Mouse (Mus musculus): ENCODE results near the gene Ccdc15.
"Not testable (repeated sequence)": the region's sequence is repeated elsewhere in the genome, so short reads cannot be mapped to it uniquely, and the experiment has no call there.

The Ccdc15 gene

DNA sequence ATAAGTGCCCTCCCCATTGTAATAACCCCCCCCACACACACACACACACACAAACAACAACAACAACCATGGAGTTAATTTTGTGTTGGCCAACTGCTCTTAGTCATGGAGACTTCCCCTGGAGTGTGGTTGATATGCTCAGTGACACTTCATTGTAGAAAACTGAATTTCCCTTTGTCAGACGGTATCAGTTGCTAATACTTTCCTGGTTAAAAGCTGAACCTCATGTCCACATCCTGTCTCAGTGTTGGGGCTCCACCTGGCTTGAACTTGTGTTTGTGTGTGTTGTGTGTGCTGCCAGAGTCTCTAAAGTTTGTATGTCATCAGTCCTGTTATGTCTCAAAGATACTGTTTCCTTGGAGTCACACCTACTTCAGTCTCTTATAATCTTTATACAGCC lies 6.3 kb upstream of the Ccdc15 start:
- ATAC-seq (ENCODE audit: insufficient number of reproducible peaks, low FRiP score, low TSS enrichment) = no peak

- ATAC-seq (ENCODE audit: insufficient number of reproducible peaks, low FRiP score, low TSS enrichment) = no peak
Observed at GRCm38 (mm10) chr9:37351266-37351665, 3.0 kb upstream of the Ccdc15 start.

- ATAC-seq (ENCODE audit: insufficient number of reproducible peaks, low FRiP score, low TSS enrichment) = no peak
Observed at GRCm38 (mm10) chr9:37349050-37349449, 818 bp upstream of the Ccdc15 start.

GRCm38 (mm10) chr9:37347184-37347987 lies 846 bp downstream of the Ccdc15 start:
- ATAC-seq (ENCODE audit: insufficient number of reproducible peaks, low FRiP score, low TSS enrichment) = no peak

DNA sequence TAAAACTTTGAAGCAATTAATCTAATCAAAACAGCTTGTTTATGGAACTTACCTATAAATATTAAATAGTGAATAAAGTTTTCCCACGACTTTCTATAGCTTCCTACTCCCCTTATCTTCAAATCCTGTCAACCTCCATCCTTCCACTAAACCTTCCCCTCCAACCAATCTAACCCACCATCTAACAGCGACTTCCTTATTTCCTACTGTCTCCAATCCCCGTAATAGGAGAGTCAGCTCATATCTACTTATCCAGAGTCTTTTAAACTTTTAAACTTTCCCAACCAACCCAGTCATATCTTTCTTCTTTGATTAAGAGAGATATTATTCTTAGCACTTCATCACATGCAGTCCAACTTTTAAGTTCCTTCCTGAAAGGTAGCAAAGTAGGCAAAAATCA lies 2.8 kb downstream of the Ccdc15 start:
- no peak for ATAC-seq (ENCODE audit: insufficient number of reproducible peaks, low FRiP score, low TSS enrichment)

DNA sequence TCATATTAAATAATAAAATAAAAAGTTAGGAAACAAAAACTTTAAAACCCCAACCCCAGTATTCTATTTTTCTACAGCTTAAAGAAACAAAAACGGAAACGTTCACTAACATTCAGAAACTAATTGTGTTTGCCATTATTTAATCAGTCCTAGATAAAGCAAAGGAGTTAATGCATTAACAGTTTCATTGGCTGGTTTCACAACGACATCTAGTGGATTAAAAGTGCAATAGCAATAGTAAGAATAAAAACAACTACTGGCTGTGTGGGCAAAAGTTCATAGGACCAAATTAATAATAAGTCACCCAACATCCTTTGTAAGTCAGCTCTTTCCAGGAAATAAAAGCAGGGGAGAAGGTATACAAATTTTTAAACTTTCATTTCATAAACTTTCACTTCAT lies 18.8 kb downstream of the Ccdc15 start:
- ATAC-seq (ENCODE audit: insufficient number of reproducible peaks, low FRiP score, low TSS enrichment) = no peak

GRCm38 (mm10) chr9:37301720-37302119 lies 46.5 kb downstream of the Ccdc15 start:
- ATAC-seq (ENCODE audit: insufficient number of reproducible peaks, low FRiP score, low TSS enrichment) = no peak

- not testable (repeated sequence) for ATAC-seq (ENCODE audit: insufficient number of reproducible peaks, low FRiP score, low TSS enrichment)
Observed at GRCm38 (mm10) chr9:37300501-37300900, 47.7 kb downstream of the Ccdc15 start.

DNA sequence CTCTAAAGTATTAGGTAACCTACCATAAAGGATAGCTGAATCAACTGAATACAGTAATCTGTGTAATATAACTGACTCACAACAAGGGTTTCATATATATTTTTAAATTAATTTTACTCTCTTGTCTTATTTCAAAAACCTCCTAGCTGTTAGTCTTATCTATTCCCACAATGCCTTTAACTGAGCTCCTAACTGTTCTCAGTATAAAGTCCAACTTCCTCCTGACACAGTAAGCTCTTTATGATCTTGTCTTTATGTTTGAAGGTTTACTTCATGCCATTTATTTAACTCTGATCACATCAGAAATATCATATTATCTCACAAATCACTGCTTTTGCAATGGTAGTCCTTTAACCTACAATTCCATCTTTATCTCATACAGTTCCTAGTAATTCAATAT lies 52.6 kb downstream of the Ccdc15 start:
- no peak for ATAC-seq (ENCODE audit: insufficient number of reproducible peaks, low FRiP score, low TSS enrichment)

DNA sequence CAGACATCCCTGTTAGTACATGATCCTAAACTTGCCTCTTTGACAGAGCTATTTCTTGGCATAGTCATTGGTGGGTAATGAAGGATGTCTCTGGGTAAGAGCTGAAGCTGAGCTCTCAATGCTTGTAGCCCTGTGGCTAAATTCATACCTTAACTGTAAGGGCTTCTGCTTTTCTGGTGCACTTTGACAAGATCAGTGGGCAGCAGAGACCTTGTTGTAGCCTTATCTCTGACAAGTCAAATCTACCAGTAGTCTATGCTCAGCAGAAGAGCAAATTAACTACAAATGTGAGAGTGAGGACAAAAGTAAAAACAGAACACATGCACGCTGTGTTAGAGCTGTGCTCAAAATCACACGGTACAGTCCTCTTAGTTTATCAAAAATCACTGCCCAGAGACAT lies 81.6 kb downstream of the Ccdc15 start:
- ATAC-seq (ENCODE audit: insufficient number of reproducible peaks, low FRiP score, low TSS enrichment) = no peak

- no peak for ATAC-seq (ENCODE audit: insufficient number of reproducible peaks, low FRiP score, low TSS enrichment)
Observed at GRCm38 (mm10) chr9:37255889-37256225, 92.4 kb downstream of the Ccdc15 start.

DNA sequence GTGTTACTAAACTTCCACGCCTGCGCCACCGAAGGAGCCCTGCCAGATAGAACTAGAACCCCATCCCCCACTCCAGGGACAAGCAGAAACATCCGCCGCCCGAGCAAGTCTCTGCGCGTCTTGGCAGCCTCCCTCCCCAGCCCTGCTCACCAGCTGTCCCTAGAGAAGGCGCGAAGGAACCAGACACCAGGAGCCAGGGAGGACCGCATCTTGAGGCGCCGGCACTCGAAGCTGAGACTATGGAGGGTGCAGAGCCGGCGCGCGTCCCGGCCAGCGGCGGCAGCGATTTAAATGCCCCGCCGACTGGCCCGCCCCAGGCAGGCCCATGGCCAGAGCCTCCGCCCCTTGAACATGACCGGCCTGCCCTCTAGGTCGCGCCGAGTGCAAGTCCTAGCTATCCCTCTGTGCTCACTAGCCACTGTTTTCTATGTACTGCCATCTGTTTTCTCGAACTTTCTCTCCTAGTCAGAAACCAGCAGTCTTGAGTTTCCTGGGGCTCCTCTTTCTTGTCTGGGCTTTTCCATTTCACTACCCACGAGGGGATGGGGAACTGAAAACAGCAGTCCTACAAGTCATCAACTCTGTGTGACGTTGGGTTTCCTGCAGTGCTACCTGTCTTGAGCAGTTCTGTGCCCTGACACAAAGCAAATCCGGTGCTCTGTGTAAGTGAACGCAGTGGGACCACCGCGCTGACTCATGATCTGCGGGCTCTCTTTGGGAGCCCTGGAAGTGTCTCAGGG lies 92.9 kb downstream of the Ccdc15 start, which contains the start of gene Slc37a2:
Gene Slc37a2 (minus strand): TSS at position 590 of the 740 bp plus-strand sequence.
- ATAC-seq (ENCODE audit: insufficient number of reproducible peaks, low FRiP score, low TSS enrichment) = peak; percentile 66

DNA sequence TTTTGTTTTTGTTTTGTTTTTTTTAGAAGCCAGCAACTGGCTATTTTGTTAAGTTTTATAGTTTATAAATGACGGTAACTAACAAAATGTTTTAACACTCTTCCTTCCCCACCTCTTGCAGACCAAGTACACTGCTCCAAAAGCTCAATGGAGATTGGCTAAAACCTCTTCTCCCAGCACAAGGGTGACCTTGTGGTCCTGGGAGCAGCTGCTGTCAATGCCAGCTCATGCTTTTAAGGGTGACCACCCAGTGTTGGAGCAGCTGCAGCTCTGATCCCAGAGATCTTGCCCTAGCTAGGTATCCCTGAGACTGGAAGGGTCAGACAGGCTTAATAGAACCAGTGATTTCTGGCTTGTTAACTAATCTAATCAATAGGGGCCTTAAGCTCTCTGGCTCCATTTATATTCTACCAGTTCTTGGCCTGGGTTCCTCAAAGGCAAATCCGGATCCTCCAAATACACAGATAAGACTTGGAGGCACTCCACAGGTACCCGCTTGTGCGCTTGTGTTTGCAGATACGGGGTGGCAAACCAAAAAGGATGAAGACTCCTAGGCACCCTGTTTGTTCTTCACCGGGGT lies 93.6 kb downstream of the Ccdc15 start:
- ATAC-seq (ENCODE audit: insufficient number of reproducible peaks, low FRiP score, low TSS enrichment) = no peak

GRCm38 (mm10) chr9:37250631-37251030 lies 97.6 kb downstream of the Ccdc15 start:
- no peak for ATAC-seq (ENCODE audit: insufficient number of reproducible peaks, low FRiP score, low TSS enrichment)

- ATAC-seq (ENCODE audit: insufficient number of reproducible peaks, low FRiP score, low TSS enrichment) = no peak
Observed at GRCm38 (mm10) chr9:37249976-37250375, 98.3 kb downstream of the Ccdc15 start.

GRCm38 (mm10) chr9:37248381-37248906 lies 99.8 kb downstream of the Ccdc15 start:
- ATAC-seq (ENCODE audit: insufficient number of reproducible peaks, low FRiP score, low TSS enrichment) = no peak

- no peak for ATAC-seq (ENCODE audit: insufficient number of reproducible peaks, low FRiP score, low TSS enrichment)
Observed at GRCm38 (mm10) chr9:37247429-37247828, 100.8 kb downstream of the Ccdc15 start.

- ATAC-seq (ENCODE audit: insufficient number of reproducible peaks, low FRiP score, low TSS enrichment) = no peak
Observed at GRCm38 (mm10) chr9:37245810-37246209, 102.4 kb downstream of the Ccdc15 start.

GRCm38 (mm10) chr9:37245404-37245803 lies 102.8 kb downstream of the Ccdc15 start:
- no peak for ATAC-seq (ENCODE audit: insufficient number of reproducible peaks, low FRiP score, low TSS enrichment)

- no peak for ATAC-seq (ENCODE audit: insufficient number of reproducible peaks, low FRiP score, low TSS enrichment)
Observed at GRCm38 (mm10) chr9:37244600-37244999, 103.6 kb downstream of the Ccdc15 start.

GRCm38 (mm10) chr9:37242764-37243163 lies 105.5 kb downstream of the Ccdc15 start:
- ATAC-seq (ENCODE audit: insufficient number of reproducible peaks, low FRiP score, low TSS enrichment) = no peak
